Mouse (Mus musculus) midbrain, embryonic 11.5 days (tissue): ENCODE measurements around the gene Ppp1r18. TPM values are rescaled to one million over a fixed set of nuclear protein-coding genes. Genes with fewer than 3 reads are reported as not detected.

Experiments used
- ATAC-seq: fragments of 200-750 bp; cut with Nextera tagmentation; 2 replicates; pipeline ENCODE4 v1.8.0; 2017; ENCODE audit warnings: moderate TSS enrichment, moderate library complexity; ENCODE audit not compliant: low FRiP score
- DNase-seq: peaks from one replicate; pipeline ENCODE4 v3.0.0; 2015; ENCODE audit warnings: low spot score; ENCODE audit errors: missing footprints
- H3K27ac ChIP-seq: fragments of 300-500 bp; sonication (generic); 2 replicates; pipeline ENCODE4 v1.5.1; 2014; ENCODE audit warnings: low read depth, low read length
- H3K27me3 ChIP-seq: fragments of 300-500 bp; sonication (generic); 2 replicates; pipeline ENCODE4 v1.6.1; 2014; ENCODE audit warnings: mild to moderate bottlenecking, low read length, moderate library complexity, mixed read lengths; ENCODE audit not compliant: control insufficient read depth, insufficient read depth
- H3K36me3 ChIP-seq: fragments of 300-500 bp; sonication (generic); 2 replicates; pipeline ENCODE4 v1.6.1; 2014; ENCODE audit warnings: mild to moderate bottlenecking, low read length, moderate library complexity, mixed read lengths; ENCODE audit not compliant: control insufficient read depth, insufficient read depth
- H3K4me1 ChIP-seq: fragments of 300-500 bp; sonication (generic); 2 replicates; pipeline ENCODE4 v1.6.1; 2014; ENCODE audit warnings: low read length; ENCODE audit not compliant: control insufficient read depth, insufficient read depth
- H3K4me2 ChIP-seq: fragments of 300-500 bp; sonication (generic); 2 replicates; pipeline ENCODE4 v1.6.1; 2014; ENCODE audit warnings: mild to moderate bottlenecking, moderate library complexity
- H3K4me3 ChIP-seq: fragments of 300-500 bp; sonication (generic); 2 replicates; pipeline ENCODE4 v1.5.1; 2014; ENCODE audit warnings: low read depth, low read length
- H3K9ac ChIP-seq: fragments of 300-500 bp; sonication (generic); 2 replicates; pipeline ENCODE4 v1.6.1; 2014; ENCODE audit warnings: low read length
- H3K9me3 ChIP-seq: fragments of 300-500 bp; sonication (generic); 2 replicates; pipeline ENCODE4 v1.6.1; 2016; ENCODE audit warnings: low read length; ENCODE audit not compliant: control insufficient read depth
- WGBS: fragments of 180-500 bp; shearing (Covaris S2); extraction: QIAGEN DNeasy Blood & Tissue Kit; methylation state at CpG from one replicate; pipeline ENCODE4 v1.1.7; 2014; 5-methylcytosine and 5-hydroxymethylcytosine counted together
- polyA plus RNA-seq: library from polyadenylated mRNA; unstranded; fragments of >200 nt; fragmentation: Nextera tagmentation; extraction: Ambion mirVana; gene quantifications from 2 replicates; pipeline ENCODE4 v1.2.1, GENCODE M21; 2014

Ppp1r18 gene
- polyA plus RNA-seq, 1 experiment from 2014 or later, result 24.1 TPM

DNA sequence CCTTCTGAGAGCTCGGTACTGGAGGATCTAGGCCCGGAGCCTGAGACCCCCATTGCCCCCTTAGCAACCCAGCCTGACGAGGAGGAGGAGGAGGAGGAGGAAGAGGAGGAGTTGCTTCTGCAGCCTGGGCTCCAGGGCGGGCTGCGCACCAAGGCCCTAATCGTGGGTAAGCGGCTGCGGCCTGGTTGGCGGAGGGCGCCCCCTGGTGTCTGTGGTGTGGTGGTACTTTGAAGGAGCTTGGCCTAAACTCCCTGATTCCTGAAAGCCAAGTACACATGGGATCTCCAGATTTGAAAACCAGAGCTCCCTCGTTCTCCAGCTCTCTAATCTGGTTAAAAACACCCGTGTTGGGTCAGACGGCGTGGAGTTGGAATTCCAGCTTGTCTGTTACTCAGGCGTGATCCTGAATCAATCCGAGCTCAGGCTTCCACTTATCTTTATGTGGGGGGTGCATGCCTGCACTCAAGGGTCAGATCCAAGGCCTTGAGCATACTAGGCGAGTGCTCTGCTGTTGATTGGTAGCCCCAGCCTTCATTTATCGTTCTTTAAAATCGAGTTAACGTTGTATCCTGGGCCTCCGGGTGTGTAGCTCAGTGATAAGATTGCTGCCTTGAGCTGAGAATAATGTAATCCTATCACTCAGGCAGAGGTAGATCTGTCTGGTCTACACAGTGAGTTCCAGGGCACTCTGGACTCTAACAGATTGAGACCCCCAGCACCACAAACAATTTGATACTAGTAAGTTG is 8.6 kb downstream of the Ppp1r18 start:
- WGBS, result 28% methylated on average over 21 of the region's 21 CpGs
- no peak overlapping the region for H3K4me2 ChIP-seq
- no peak overlapping the region for H3K9ac ChIP-seq
- H3K9me3 ChIP-seq, result peaks cover 5% of the 10 kb centered on the region
- no peaks in the 10 kb centered on the region for H3K27me3 ChIP-seq
- peaks cover 17% of the 10 kb centered on the region for H3K4me1 ChIP-seq
- 0 out of 2 replicates have a peak overlapping the region, but pooled peaks have one; percentile 1 for H3K4me3 ChIP-seq
- DNase-seq (peak; percentile 99), ATAC-seq (peak; percentile 49)
- no peak overlapping the region for H3K27ac ChIP-seq
- peaks cover 20% of the 10 kb centered on the region for H3K36me3 ChIP-seq

DNA sequence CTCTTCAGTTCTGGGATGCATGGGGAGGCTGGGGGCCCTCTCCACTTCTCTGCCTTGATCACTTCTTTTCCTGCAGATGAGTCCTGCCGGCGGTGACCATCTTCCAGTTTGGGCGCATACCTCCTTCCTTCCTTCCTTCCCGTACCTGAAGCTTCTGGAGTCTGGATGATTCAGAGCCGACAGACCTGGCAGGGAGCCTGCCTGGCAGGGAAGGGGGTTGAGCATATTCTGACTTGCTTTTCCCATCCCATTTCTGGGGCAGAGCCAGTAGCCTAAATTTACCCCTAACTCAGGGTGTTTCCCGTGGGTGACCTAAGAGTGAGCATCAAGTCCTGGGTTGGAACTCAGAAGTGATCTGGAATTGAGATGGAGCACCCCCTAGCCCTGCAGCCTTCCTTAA is 9.3 kb downstream of the Ppp1r18 start:
- DNase-seq, result no peak
- H3K9ac ChIP-seq, result no peak overlapping the region
- ATAC-seq, result no peak
- 95% methylated on average over 6 of the region's 6 CpGs for WGBS
- peaks cover 20% of the 10 kb centered on the region for H3K36me3 ChIP-seq
- no peak overlapping the region for H3K4me3 ChIP-seq
- H3K4me2 ChIP-seq, result no peak overlapping the region
- H3K9me3 ChIP-seq, result peaks cover 5% of the 10 kb centered on the region
- peaks cover 11% of the 10 kb centered on the region for H3K4me1 ChIP-seq
- no peaks in the 10 kb centered on the region for H3K27me3 ChIP-seq
- H3K27ac ChIP-seq, result no peak overlapping the region

DNA sequence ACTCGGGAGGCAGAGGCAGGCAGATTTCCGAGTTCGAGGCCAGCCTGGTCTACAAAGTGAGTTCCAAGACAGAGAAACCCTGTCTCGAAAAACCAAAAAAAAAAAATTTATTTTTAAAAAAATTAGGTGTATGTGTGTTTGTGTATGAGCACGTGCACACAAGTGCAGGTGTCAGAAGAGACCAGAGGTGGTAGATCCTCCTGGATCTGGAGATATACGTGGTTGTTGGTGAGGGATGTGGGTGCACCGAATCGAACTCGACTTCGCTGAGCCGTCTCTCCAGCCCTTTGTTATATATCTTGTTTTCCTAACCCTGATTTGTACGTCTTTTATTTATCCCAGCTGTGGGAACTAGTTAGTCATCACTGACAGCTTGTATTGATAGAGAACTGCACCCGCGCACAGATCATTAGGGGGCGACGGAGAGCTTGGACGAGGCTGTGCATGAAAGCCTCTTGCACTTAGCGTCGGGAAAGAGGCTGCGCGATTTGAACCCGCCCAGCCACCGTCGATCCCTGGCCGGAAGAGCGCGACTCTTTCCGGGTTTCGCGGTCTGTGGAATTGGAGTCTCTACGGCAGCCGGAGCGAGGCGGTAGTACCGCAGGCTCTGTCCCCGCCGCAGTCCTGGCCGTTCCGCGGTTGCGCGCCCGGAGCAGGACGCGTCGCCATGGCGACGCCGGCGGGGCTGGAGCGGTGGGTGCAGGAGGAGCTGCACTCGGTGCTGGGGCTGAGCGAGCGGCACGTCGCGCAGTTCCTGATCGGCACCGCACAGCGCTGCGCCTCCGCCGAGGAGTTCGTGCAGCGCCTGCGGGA is 14.1 kb downstream of the Ppp1r18 start, which contains the start of gene Dhx16:
TSS of gene Dhx16 (plus strand) at position 575 of the 813 bp plus-strand sequence.
- ATAC-seq, result peak; percentile 93
- Histone ChIP-seq H3K9me3 (no peaks in the 10 kb centered on the region), H3K4me1 (peaks cover 8% of the 10 kb centered on the region), H3K4me2 (peak within 1 kb of the TSS; percentile 79), H3K27ac (0 out of 2 replicates have a peak within 1 kb of the TSS, but pooled peaks have one; percentile 44), H3K9ac (peak within 1 kb of the TSS; percentile 85), H3K4me3 (peak within 1 kb of the TSS; percentile 95), H3K36me3 (peaks cover 10% of the 10 kb centered on the region), H3K27me3 (no peaks in the 10 kb centered on the region)
- peak; percentile 100 for DNase-seq
- 6% methylated on average over 66 of the region's 66 CpGs for WGBS

DNA sequence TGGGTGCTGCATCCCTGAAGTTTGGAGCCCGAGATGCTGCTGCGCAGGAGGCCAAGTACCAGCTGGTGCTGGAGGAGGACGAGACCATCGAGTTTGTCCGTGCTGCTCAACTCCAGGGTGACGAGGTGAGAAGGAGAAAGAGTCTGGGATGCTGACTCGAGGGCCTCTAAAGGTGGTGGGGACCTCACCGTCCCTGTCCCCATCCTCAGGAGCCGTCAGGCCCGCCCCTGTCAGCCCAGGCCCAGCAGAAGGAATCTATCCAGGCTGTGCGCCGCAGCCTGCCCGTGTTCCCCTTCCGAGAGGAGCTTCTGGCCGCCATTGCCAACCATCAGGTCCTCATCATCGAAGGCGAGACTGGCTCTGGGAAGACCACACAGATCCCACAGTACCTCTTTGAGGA is 17.5 kb downstream of the Ppp1r18 start:
- H3K4me2 ChIP-seq, result no peak overlapping the region
- peaks cover 8% of the 10 kb centered on the region for H3K4me1 ChIP-seq
- ATAC-seq (no peak), DNase-seq (no peak)
- 92% methylated on average over 17 of the region's 17 CpGs for WGBS
- no peak overlapping the region for H3K4me3 ChIP-seq
- no peaks in the 10 kb centered on the region for H3K27me3 ChIP-seq
- peaks cover 21% of the 10 kb centered on the region for H3K36me3 ChIP-seq
- H3K9me3 ChIP-seq, result no peaks in the 10 kb centered on the region
- no peak overlapping the region for H3K9ac ChIP-seq
- H3K27ac ChIP-seq, result no peak overlapping the region

DNA sequence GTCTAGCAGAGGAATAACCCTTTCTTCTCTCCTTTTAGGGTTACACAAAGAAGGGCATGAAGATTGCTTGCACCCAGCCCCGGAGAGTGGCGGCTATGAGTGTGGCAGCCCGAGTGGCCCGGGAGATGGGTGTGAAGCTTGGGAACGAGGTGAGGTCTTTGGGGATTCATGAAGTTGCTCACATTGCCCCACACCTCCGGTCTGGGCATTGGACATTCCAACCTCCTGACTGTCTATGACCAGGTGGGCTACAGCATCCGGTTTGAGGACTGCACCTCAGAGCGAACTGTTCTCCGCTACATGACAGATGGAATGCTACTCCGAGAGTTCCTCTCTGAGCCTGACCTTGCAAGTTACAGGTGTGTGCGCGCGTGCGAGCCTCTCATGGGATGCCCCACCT is 18.4 kb downstream of the Ppp1r18 start:
- Histone ChIP-seq H3K9ac (no peak overlapping the region), H3K27ac (no peak overlapping the region), H3K9me3 (no peaks in the 10 kb centered on the region), H3K36me3 (peaks cover 26% of the 10 kb centered on the region), H3K27me3 (no peaks in the 10 kb centered on the region), H3K4me1 (peaks cover 8% of the 10 kb centered on the region), H3K4me2 (no peak overlapping the region), H3K4me3 (no peak overlapping the region)
- ATAC-seq (no peak), DNase-seq (no peak)
- 95% methylated on average over 14 of the region's 14 CpGs for WGBS

DNA sequence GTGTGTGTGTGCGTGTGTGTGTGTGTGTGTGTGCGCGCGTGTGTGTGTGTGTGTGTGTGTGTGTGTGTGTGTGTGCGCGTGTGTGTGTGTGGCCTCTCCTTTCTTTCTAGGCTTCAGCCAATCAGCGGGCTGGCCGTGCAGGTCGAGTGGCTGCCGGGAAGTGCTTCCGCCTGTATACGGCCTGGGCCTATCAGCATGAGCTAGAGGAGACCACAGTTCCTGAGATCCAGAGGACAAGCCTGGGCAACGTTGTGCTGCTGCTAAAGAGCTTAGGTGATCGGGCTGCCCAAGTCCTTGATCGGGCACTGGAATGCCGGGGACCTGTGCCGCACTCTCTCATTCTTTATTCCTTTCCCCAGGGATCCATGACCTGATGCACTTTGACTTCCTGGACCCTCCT is 22.3 kb downstream of the Ppp1r18 start:
- Histone ChIP-seq H3K4me2 (no peak overlapping the region), H3K4me3 (no peak overlapping the region), H3K27me3 (no peaks in the 10 kb centered on the region), H3K9me3 (no peaks in the 10 kb centered on the region), H3K27ac (no peak overlapping the region), H3K9ac (no peak overlapping the region), H3K36me3 (peaks cover 35% of the 10 kb centered on the region), H3K4me1 (no peaks in the 10 kb centered on the region)
- WGBS, result 88% methylated on average over 13 of the region's 17 CpGs
- no peak for DNase-seq
- ATAC-seq, result no peak

DNA sequence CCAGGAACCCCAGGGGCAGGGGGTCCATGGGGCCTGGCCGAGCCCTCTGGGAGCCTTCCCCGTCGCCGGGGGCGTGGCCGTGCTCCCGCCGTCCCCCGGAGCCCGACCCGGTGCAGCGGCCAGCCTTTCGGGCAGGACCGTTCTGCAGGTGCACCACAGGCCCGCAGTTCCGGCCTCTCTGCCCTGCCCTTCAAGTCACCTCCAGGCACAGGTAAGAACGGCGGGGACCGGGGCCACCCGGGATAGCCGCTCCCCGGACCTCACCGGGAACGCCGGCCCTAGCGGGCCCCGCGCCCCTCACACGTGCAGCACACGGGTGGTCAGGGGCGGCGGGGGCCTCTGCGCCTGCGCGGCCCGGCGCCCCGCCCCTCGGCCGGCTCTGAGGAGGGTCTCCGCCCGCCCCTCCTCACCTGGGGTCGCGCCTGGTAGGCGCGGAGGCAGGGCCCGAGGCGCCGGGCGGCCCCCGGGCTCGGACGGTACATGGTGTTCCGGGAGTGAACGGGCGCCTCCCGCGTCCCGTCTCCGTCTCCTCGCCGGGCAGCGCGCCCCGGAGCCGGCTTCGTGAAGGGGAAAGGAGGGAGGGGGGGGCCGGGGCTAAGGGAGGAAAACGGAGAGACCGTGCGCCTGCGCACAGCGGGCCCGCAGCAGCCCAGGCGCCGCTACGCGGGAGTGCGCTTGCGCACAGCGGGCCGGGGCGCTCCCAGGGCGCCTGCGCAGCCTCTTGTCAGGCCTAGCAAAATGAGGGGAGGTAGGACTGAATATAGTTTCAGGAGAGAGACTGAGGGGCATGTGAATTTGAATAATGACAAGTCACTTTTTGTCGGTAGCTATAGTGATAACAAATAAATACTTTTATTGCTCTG is 31.6 kb downstream of the Ppp1r18 start, which contains the start of gene 2310061I04Rik:
TSS of gene 2310061I04Rik (minus strand) at position 651 of the 863 bp plus-strand sequence.
- Histone ChIP-seq H3K36me3 (peaks cover 12% of the 10 kb centered on the region), H3K4me3 (peak within 1 kb of the TSS; percentile 73), H3K4me2 (peak within 1 kb of the TSS; percentile 100), H3K9ac (peak within 1 kb of the TSS; percentile 83), H3K9me3 (no peaks in the 10 kb centered on the region), H3K27me3 (no peaks in the 10 kb centered on the region), H3K4me1 (peaks cover 7% of the 10 kb centered on the region), H3K27ac (peak within 1 kb of the TSS; percentile 86)
- ATAC-seq (peak; percentile 95), DNase-seq (peak; percentile 100)
- WGBS, result under 1% methylated on average over 80 of the region's 86 CpGs

DNA sequence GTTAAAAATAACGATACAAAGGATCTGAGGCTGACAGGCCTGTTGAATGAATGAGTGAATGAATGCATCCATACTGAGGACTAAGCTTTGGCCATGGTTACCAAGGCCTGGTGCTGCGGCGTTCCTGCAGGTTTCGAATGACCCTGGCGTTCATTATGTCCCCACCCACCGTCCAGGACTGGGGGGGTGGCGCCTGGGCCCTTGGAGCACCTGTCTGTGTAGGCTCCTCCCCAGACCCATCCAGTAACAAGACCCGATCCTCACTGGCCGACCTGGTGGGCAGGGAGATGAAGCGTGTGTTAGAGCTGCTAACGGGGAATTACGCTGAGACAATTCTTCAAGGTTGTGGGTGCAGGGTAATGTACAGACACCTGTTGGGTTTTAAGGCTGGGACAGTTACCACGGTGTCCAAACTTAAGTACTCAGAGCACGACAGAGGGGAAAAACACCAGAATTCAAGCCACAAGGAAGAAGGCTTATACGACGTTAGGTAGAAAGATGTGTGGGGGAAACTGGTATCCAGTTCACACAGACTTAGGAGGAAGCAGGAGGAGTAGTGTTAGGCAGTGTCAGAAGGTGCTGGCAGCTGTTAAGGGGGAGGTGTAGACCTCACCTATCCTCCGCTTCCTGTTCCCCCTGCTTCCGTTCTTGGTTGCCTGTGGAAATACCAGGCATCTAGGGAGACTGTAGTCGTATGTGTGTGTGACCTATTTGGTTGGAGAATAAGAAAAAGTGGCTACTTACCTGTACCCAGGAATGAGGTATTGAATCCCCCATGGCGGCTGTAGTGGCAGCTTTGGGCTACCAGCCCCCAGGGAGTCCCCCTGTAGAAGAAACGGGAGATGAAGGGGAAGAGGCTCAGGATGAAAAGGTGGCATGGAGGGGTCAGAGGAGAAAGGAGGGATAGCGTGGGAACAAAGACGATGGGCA is 32.5 kb downstream of the Ppp1r18 start:
- DNase-seq, result no peak

More for the DNA sequence above, 32.5 kb downstream of the Ppp1r18 start:
- Histone ChIP-seq H3K36me3 (peaks cover 12% of the 10 kb centered on the region), H3K9me3 (no peaks in the 10 kb centered on the region), H3K4me3 (peak overlapping the region; percentile 73), H3K27me3 (no peaks in the 10 kb centered on the region), H3K4me1 (peaks cover 7% of the 10 kb centered on the region), H3K27ac (no peak overlapping the region), H3K9ac (peak overlapping the region; percentile 83; the same call in 1 of the 2 replicates), H3K4me2 (peak overlapping the region; percentile 100)
- ATAC-seq, result peak; percentile 57
- WGBS, result 48% methylated on average over 23 of the region's 23 CpGs
